ENCODE assay signal across 12 mouse cellular contexts in the genomic region with DNA sequence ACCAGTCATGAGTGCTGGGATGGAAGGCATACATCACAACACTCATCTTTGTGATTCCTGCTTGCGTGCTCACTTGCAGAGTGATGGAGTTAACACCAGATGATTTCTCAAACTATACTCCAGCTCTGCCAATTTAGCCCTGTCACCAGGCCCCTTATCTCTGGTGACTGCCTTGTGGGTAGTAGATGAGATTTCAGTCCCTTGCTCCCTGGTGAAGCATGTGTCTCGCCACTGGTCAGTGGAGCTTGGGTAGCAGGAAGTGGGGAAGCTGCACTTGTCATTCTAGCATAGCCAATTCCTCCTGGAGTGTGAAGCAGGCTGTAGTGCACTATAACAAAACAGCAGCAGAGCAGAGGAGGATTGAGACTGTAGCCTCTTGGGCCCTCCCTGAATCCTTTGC.
"Had no signal": no experiment of that assay in that cellular context is flagged by ENCODE, and none has a peak within 500 bp of the region (broad histone marks: within the 10 kb centered on the region; RNA-seq: fewer than 3 reads in every experiment).

No protein-coding gene starts in this region.

- ATAC-seq: midbrain, embryonic 13.5 days; midbrain, embryonic 16.5 days had no signal

- H3K27me3 ChIP-seq: liver, embryonic 13.5 days; midbrain, embryonic 13.5 days had no signal

- H3K4me3 ChIP-seq: liver, embryonic 13.5 days; midbrain, embryonic 10.5 days; midbrain, embryonic 13.5 days; myocyte had no signal

- DNase-seq: kidney, adult 18-20 months; kidney, adult 9 months; kidney, postnatal 14 days; kidney, postnatal 4 days; liver, embryonic 13.5 days; lung, adult 2 months; thymus, adult 18-20 months; thymus, postnatal 36 days had no signal

- H3K36me3 ChIP-seq: liver, embryonic 13.5 days; midbrain, embryonic 10.5 days; midbrain, embryonic 13.5 days had no signal

- H3K4me1 ChIP-seq: liver, embryonic 13.5 days; midbrain, embryonic 10.5 days; midbrain, embryonic 13.5 days had no signal

- H3K9me3 ChIP-seq: liver, embryonic 13.5 days; midbrain, embryonic 10.5 days; midbrain, embryonic 13.5 days had no signal
